Mouse (Mus musculus) right cerebral cortex, adult 18-20 months (tissue): Measurements from ENCODE around the gene Tgm2.

Experiments
- DNase-seq: peaks from one replicate; pipeline ENCODE4 v3.0.0; 2022; ENCODE audit warnings: mixed read lengths

Tgm2 gene

DNA sequence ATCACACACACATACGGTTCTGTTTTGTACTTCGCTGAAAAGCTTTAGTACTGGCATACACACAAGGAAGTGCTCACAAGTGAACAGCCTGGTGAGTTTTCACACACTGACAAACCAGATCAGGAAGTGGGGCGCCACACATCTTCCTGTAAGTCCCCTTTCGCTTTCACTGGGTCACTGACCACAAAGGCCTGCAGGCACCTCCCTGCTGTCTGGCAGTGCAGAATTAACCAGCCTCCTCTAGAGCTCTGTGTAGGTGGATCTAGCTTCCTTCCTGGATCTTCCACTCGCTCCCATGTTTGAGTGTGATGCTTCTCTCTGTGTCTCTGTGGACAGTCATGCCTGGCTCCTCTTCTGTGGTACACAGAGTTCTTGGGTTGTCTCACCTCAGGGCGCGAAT is 20.4 kb upstream of the Tgm2 start:
- DNase-seq, result no peak

- DNase-seq, result no peak
These were observed 19.5 kb upstream of the Tgm2 start for GRCm38 (mm10) chr2:158165776-158166175.

DNA sequence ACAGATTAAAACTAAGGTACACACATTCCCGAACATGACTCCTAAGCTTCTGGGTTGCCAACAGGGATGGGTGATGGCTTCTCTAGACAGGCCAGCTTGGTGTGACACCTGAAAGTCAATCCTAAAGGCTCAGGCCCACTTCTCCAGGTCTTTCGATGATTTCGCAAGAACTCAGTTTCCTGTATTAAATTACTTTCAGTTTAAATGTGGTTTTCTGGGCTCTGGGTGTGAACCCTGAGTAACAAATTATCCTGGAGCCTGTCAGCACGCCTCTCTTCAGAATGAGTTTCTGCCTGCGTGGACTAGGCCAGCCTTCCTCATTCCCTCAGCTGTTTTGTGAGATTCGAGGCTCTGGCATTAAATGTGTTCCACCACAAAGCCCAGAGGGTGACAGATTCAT is 16.8 kb upstream of the Tgm2 start:
- no peak for DNase-seq

DNA sequence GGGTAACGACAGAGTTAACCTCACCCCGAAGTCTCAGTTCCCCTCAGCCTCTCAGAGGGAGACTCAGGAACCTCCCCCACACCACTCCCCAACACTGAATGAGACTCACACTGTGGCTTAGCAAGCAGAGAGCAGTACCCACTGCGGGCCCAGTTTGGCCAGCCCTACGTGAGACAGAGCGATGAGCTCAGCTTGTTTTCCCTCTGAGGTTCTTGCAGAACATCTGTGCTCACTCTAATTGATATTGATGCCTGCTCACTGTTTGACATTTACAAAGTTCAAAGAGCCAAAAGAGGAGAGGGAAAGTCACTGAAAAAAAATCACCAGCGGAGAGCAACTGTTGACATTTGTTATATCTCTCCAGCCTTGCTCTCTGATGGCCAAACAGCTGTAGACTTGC is 15.5 kb upstream of the Tgm2 start:
- DNase-seq, result no peak

- no peak for DNase-seq
These were observed 13.4 kb upstream of the Tgm2 start for GRCm38 (mm10) chr2:158159376-158160235.

DNA sequence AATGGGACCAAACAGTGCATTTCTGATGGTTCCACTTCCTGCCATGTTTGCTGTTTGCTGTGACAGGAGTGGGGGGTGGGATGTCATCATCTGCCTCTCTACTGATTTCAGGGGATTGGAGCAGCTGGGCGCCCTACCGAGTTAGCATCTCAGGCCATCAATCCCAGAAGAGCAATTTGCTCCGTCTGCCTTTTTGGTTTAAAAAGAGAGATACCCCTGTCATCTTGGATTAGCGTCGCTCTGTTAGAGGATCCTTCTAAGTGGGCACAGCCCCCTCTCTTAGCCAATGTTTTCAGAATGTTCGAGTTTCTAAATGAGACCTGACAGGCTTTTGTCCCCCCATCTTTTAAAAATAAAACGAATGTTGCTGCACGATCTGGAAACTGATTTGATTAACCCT is 11.4 kb upstream of the Tgm2 start:
- DNase-seq, result no peak

- no peak for DNase-seq
These were observed 10.3 kb upstream of the Tgm2 start for GRCm38 (mm10) chr2:158156487-158156886.

GRCm38 (mm10) chr2:158155615-158156014 is 9.4 kb upstream of the Tgm2 start:
- DNase-seq, result no peak

DNA sequence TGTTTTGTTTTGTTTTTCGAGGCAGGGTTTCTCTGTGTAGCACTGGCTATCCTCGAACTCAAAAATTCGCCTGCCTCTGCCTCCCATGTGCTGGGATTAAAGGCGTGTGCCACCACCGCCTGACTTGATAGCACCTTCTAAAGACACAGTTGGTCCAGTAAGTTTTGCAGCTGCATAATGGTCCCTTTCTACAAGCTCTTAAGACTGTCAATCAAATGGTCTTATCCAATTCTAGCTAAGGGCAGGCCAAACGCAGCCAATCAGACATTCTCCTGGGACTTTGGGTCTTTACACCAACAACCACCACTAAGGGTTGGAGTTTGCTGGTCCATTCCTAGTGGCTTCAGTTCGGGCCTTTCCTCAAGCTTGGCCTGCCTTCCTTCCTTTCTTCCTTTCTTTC is 8.9 kb upstream of the Tgm2 start:
- no peak for DNase-seq

GRCm38 (mm10) chr2:158154641-158155040 is 8.4 kb upstream of the Tgm2 start:
- DNase-seq, result no peak

DNA sequence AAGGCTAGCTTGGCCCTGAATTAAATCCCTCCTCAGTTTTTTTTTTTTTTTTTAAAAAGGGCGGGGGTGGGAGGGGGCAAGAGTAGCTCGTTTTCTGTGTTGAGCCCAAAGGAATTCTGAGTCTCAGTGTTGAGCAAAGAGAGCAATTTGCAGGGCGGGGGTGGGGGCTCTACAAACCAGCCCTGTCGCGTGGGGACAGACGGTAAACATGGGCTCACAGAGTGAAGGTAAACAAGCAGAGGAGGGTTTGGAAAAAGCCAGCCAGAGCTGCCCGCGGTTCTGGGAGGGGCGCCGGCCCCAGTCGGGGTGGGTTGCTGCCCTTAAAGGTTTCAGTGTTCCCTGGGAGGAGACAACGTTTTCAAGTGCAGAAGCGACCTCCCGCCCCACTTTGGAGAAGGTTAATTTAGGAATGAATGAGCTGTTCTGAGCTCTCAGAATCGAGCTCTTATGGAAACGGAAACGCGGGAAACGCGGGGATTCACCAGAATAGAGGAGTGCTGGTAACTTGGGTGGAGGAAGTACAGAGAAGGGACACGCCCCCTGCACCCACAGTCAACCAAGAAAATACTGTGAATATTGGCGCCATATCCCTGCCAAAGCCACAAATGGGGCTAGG is 7.6 kb upstream of the Tgm2 start:
- no peak for DNase-seq

- no peak for DNase-seq
These were observed 6.6 kb upstream of the Tgm2 start for GRCm38 (mm10) chr2:158152685-158153309.

DNA sequence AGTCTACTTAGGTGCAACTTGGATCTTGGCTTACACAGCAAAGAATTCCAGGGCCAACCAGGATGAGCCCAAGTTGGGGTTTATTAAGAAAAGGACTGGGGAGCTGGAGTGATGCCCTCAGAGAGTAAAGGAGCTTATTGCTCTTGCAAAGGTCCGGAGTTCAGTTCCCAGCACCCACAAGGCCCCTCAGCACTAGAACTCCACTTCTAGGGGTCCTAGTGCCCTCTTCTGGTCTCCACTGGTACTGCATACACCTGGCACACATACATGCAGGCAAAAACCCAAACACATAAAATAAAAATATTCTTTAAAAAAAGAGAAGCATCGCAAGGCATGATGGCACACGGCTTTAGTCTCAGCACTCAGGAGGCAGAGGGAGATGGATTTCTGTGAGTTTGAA is 4.8 kb upstream of the Tgm2 start:
- DNase-seq, result no peak

GRCm38 (mm10) chr2:158146971-158147370 is 735 bp upstream of the Tgm2 start:
- no peak for DNase-seq

DNA sequence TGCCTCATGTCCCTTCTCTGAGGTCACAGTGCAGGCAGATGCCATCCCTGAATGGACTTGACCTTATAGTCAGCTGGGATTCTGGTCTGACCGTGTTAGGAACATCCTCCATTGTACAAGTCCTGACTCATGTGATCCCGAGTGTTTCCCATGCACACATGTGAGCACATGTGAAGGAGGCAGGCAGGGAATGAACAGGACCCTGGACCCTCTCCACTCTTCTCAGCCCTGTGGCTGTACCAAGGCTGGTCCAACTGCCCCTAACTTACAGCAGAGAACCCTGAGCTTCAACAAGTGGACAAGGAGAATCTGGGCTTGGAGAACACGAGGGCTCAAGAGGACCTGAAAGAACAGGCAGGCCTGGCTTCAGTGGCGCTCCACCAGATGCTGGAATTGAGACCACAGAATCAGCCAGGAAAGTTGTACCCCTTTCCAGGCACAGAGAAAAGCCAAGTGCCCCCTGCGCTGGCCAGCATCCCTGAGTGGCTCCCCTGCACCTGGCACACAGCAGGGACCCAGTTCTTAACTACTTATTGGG is 639 bp downstream of the Tgm2 start:
- DNase-seq, result no peak

- DNase-seq, result no peak
These were observed 1.3 kb downstream of the Tgm2 start for GRCm38 (mm10) chr2:158144750-158145527.

GRCm38 (mm10) chr2:158144263-158144662 is 2.0 kb downstream of the Tgm2 start:
- no peak for DNase-seq

DNA sequence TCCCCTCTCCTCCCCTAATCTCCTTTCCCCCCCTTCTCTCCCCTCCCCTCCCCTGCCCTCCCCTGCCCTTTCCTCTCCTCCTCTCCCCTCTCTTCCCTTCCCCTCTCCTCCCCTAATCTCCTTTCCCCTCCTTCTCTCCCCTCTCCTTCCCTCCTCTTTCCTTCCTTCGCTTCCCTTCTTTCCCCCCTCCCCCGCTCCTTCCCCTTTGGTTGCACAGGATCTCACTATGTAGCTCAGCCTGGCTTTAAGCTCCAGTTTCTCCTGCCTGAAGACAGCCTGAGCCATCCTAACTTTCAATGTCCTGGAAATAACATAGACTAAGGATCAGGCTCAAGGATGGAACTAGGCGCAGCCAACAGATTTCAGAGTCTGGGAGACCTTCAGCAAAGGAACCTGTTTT is 2.4 kb downstream of the Tgm2 start:
- DNase-seq, result no peak

GRCm38 (mm10) chr2:158142981-158143380 is 3.3 kb downstream of the Tgm2 start:
- DNase-seq, result no peak

DNA sequence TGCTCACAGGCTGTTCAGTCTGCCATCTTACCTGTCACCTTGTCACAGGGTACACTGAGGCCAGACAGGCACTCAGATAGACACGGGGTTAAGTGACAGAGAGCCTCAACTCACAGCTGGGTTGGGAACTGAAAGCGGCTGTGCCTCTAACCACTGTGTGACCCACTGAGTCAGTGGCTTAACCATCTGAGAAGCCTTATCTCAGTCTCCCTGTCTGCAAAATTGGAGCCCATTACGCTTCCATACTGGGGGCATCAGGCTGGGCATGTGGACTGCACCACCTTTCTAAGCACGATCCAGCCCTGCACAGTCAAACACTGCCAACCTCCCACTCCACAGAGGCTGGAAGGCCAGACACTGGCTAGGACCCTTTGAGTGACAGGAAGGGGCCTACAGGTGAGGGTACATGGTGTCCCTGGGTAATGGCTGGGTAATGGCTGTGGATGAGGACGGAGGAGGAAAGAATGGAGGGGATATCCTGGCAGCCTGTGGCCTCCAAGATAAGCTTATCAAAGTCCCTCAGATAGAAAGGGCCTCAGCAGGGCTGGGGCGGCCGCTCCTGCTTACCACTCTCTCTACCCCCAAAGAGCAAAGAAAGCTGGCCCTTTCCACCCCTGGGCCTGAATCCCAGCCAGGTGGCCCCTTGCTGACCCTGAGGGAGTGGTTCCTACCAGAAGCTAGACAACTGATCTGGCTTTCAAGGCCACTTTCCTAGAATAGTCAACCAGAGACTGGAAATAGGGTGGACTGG is 4.4 kb downstream of the Tgm2 start:
- DNase-seq, result no peak

GRCm38 (mm10) chr2:158141271-158141670 is 5.0 kb downstream of the Tgm2 start:
- no peak for DNase-seq

DNA sequence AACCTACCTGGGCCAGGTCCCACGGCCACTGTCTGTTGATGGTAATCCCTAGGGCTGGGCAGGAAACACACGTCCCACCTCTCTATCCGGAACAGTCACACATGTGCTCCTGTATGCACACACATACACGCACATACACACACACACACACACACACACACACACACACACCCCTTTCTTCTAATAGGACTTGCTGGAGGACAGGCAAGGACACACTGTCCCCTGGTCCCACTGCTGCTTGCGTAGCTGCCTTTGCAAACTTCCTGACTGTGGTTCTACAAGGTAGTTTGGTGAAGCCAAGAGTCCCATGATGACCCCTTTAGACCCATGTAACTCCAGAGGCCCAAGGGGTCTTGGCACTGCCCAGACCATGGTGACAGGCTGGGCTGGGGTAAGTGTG is 5.6 kb downstream of the Tgm2 start:
- DNase-seq, result no peak
